Mouse (Mus musculus) liver, embryonic 14.5 days (tissue): Measurements from ENCODE around the gene Disp3.

Source experiments
- CTCF ChIP-seq: IDR thresholded peaks from 2 replicates; pipeline ENCODE4 v1.5.1; 2016; ENCODE audit warnings: antibody characterized with exemption, low read depth, control low read depth
- EP300 ChIP-seq: IDR thresholded peaks from 2 replicates; pipeline ENCODE4 v1.6.1; 2016; ENCODE audit warnings: antibody characterized with exemption, low read depth

DNA sequence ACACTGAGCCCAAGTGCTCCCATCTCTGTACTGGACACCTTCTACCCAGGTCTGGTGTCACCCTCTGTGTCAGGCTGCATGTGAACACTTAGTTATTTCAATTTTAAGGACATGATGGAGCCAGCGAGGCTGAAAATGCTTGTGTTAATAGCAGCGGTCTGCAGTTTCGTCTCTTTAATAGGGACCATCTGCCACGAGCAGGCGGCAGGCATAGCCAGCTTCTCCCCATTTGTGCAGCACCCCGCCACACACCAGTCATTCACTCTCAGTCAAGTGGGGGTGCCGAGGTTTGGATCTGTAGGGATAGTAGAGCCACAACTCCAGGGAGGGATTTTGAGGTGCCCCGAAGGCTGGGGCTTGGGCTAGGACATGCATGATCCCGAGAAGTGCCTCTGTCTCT, 47.4 kb downstream of the Disp3 start:
- TF ChIP-seq CTCF (no peak), EP300 (no peak)
